Mouse (Mus musculus) liver, embryonic 11.5 days (tissue): ENCODE data around the gene Ncoa4. TPM values are rescaled to one million over a fixed set of nuclear protein-coding genes. Genes with fewer than 3 reads are reported as not detected.
"Not testable (repeated sequence)": the region's sequence is repeated elsewhere in the genome, so short reads cannot be mapped to it uniquely, and the experiment has no call there.

Experiments
- ATAC-seq: fragments of 200-750 bp; cut with Nextera tagmentation; replicated peaks from 2 replicates; pipeline ENCODE4 v1.8.0; 2017; ENCODE audit warnings: moderate number of reproducible peaks, mild to moderate bottlenecking, moderate TSS enrichment, moderate library complexity; ENCODE audit not compliant: low FRiP score
- DNase-seq: peaks from one replicate; pipeline ENCODE4 v3.0.0-alpha.2; 2017; ENCODE audit warnings: low spot score
- H3K27ac ChIP-seq: fragments of 300-500 bp; sonication (generic); 2 replicates; pipeline ENCODE4 v1.5.1; 2014; ENCODE audit warnings: mild to moderate bottlenecking, low read depth, low read length, control low read depth
- H3K27me3 ChIP-seq: fragments of 300-500 bp; sonication (generic); replicated peaks from 2 replicates; pipeline ENCODE4 v1.6.1; 2014; ENCODE audit warnings: low read length, mixed read lengths; ENCODE audit not compliant: control insufficient read depth, insufficient read depth
- H3K36me3 ChIP-seq: fragments of 300-500 bp; sonication (generic); 2 replicates; pipeline ENCODE4 v1.6.1; 2014; ENCODE audit warnings: mild to moderate bottlenecking, low read length, moderate library complexity, mixed read lengths; ENCODE audit not compliant: control insufficient read depth, insufficient read depth
- H3K4me1 ChIP-seq: fragments of 300-500 bp; sonication (generic); replicated peaks from 2 replicates; pipeline ENCODE4 v1.6.1; 2014; ENCODE audit warnings: low read length, mixed read lengths; ENCODE audit not compliant: control insufficient read depth, insufficient read depth
- H3K4me2 ChIP-seq: fragments of 300-500 bp; sonication (generic); 2 replicates; pipeline ENCODE4 v1.6.1; 2014; ENCODE audit warnings: mild to moderate bottlenecking, control low read depth, moderate library complexity
- H3K4me3 ChIP-seq: fragments of 300-500 bp; sonication (generic); 2 replicates; pipeline ENCODE4 v1.5.1; 2014; ENCODE audit warnings: low read depth, low read length, control low read depth
- H3K9ac ChIP-seq: fragments of 300-500 bp; sonication (generic); 2 replicates; pipeline ENCODE4 v1.6.1; 2014; ENCODE audit warnings: low read depth, low read length, control low read depth
- H3K9me3 ChIP-seq: fragments of 300-500 bp; sonication (generic); 2 replicates; pipeline ENCODE4 v1.6.1; 2016; ENCODE audit warnings: low read length, inconsistent platforms, mixed read lengths; ENCODE audit not compliant: control insufficient read depth
- WGBS: fragments of 180-500 bp; shearing (Covaris S2); extraction: QIAGEN DNeasy Blood & Tissue Kit; methylation state at CpG from one replicate; pipeline ENCODE4 v1.1.7; 2014; 5-methylcytosine and 5-hydroxymethylcytosine counted together
- polyA plus RNA-seq: library from polyadenylated mRNA; unstranded; fragments of >200 nt; fragmentation: Nextera tagmentation; extraction: Ambion mirVana; gene quantifications from 2 replicates; pipeline ENCODE4 v1.2.1, GENCODE M21; 2014

The Ncoa4 gene
- polyA plus RNA-seq, 1 experiment from 2014 or later = 172 TPM

DNA sequence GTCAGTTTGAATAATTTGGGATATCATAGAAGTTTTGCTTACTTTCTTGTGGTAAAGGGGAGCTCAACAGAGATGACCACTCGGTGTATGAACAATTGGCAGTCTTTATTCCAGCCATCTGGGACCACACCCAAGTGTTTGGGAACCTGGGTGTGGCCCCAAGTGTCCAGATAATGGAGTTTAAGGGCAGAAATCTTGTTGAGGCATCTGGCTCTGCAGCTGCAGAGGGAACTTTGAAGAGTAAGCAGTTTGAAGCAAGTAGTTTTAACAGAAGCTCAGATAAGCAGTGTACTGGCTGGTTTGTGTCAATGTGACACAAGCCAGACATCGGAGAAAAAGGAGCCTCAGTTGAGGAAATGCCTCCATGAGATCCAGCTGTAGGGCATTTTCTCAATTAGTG lies 25.4 kb upstream of the Ncoa4 start:
- Histone ChIP-seq H3K4me2 (peak overlapping the region; percentile 37), H3K4me3 (no peak overlapping the region), H3K36me3 (no peaks in the 10 kb centered on the region), H3K27ac (peak overlapping the region; percentile 40), H3K4me1 (peaks cover 39% of the 10 kb centered on the region), H3K9me3 (no peaks in the 10 kb centered on the region), H3K27me3 (no peaks in the 10 kb centered on the region), H3K9ac (no peak overlapping the region)
- ATAC-seq (peak; percentile 78), DNase-seq (no peak)
- 15% methylated on average over 2 of the region's 2 CpGs for WGBS

DNA sequence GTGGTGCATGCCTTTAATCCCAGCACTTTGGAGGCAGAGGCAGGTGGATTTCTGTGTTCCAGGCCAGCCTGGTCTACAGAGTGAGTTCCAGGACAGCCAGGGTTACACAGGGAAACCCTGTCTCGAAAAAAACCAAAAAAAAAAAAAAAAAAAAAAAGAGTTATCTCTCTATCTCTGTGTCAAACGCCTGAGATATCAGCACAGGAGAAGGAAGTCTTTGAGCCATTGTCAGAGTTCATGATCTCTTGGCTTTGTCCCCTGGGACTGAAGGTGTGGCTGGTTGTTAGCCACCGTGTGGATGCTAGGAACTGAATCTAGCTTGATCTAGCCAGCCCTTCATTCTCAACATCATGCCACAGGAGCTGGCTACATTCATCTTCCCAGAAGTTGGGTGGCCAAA lies 23.2 kb upstream of the Ncoa4 start:
- not testable (repeated sequence) for ATAC-seq, H3K9ac ChIP-seq, H3K27me3 ChIP-seq, H3K4me3 ChIP-seq, H3K36me3 ChIP-seq, DNase-seq, H3K4me2 ChIP-seq, H3K27ac ChIP-seq, H3K9me3 ChIP-seq
- WGBS = 37% methylated on average over 3 of the region's 3 CpGs
- H3K4me1 ChIP-seq = peaks cover 38% of the 10 kb centered on the region

GRCm38 (mm10) chr14:32140359-32140965 lies 19.2 kb upstream of the Ncoa4 start:
- Histone ChIP-seq H3K9me3 (no peaks in the 10 kb centered on the region), H3K36me3 (no peaks in the 10 kb centered on the region), H3K4me2 (no peak overlapping the region), H3K4me3 (no peak overlapping the region), H3K27me3 (no peaks in the 10 kb centered on the region), H3K9ac (no peak overlapping the region), H3K27ac (no peak overlapping the region), H3K4me1 (peaks cover 13% of the 10 kb centered on the region)
- WGBS = 53% methylated on average over 5 of the region's 5 CpGs
- DNase-seq (no peak), ATAC-seq (peak; percentile 44)

DNA sequence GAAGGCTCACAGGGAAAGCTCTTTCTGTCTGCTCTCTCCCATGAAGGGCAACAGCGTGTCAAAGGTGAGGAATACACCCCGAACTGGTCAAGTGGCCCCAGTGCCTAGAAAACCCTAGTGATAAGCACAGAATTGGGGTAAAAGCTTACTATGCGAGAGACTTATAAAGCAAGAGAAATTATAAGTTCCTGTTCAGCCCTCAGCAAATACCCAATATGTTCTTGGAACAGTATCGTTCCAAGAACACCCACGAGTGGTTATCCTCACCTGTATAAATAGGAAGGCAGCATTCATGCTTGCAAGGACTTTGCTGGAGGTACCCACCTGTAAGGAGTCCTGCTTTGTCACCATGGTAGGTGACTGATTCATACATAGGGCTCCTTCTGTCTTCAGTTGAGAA lies 17.9 kb upstream of the Ncoa4 start, which contains the start of gene Msmb:
Gene Msmb (plus strand): TSS at position 301 of the 400 bp plus-strand sequence.
- peaks cover 6% of the 10 kb centered on the region for H3K4me1 ChIP-seq
- H3K9me3 ChIP-seq = no peaks in the 10 kb centered on the region
- no peaks in the 10 kb centered on the region for H3K36me3 ChIP-seq
- H3K9ac ChIP-seq = no peak within 1 kb of the TSS
- H3K27me3 ChIP-seq = no peaks in the 10 kb centered on the region
- H3K4me2 ChIP-seq = no peak within 1 kb of the TSS
- no peak within 1 kb of the TSS for H3K27ac ChIP-seq
- ATAC-seq (no peak), DNase-seq (no peak)
- H3K4me3 ChIP-seq = no peak within 1 kb of the TSS
- WGBS = 84% methylated on average over 5 of the region's 5 CpGs

DNA sequence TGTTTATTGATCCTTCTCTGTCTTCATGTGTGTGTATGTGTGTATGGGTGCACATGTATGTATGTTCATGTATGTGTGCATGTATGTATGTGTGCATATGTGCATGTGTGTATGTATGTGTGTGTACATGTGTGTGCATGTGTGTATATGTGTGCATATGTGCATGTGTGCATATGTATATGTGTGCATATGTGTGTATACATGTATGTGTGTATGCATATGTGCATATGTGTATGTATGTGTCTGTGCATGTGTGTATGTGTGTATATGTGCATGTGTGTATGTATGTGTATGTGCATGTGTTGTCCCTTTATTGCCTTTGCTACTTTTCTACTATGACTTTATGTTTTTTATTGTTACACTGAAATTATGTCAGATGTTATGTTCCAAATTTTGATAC lies 14.9 kb upstream of the Ncoa4 start:
- Histone ChIP-seq H3K4me3 (no peak overlapping the region), H3K4me2 (no peak overlapping the region), H3K36me3 (no peaks in the 10 kb centered on the region), H3K4me1 (peaks cover 6% of the 10 kb centered on the region), H3K9ac (no peak overlapping the region), H3K27me3 (no peaks in the 10 kb centered on the region), H3K9me3 (peaks cover 6% of the 10 kb centered on the region; the same call in 1 of the 2 replicates), H3K27ac (no peak overlapping the region)
- ATAC-seq (no peak), DNase-seq (no peak)

DNA sequence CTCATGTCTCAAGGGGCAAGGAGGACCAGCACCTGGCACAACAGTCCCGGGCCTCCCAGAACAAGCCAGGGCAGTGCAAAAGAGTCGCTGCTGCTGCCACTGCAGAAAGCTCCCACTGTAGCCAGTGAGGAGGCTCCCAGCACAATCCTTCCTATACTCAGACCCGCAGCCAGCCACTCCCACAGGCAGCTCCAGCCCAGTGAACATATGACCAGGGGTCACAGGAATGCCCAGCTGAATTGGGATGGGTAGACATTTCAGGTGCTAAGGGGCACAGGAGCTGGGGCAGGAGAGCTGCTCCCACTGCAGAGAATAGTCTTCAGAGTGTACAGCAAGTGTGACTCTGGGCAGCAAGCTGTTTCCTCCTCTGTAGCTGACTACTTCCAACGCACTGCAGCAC lies 14.3 kb upstream of the Ncoa4 start:
- peaks cover 6% of the 10 kb centered on the region for H3K4me1 ChIP-seq
- no peaks in the 10 kb centered on the region for H3K36me3 ChIP-seq
- DNase-seq = no peak
- peak overlapping the region; percentile 8; the same call in 1 of the 2 replicates for H3K4me3 ChIP-seq
- 58% methylated on average over 4 of the region's 4 CpGs for WGBS
- H3K27ac ChIP-seq = peak overlapping the region; percentile 80
- H3K27me3 ChIP-seq = no peaks in the 10 kb centered on the region
- 0 out of 2 replicates have a peak, but pooled peaks have one; percentile 21 for ATAC-seq
- peak overlapping the region; percentile 49 for H3K9ac ChIP-seq
- peak overlapping the region; percentile 60 for H3K4me2 ChIP-seq
- H3K9me3 ChIP-seq = peaks cover 6% of the 10 kb centered on the region; the same call in 1 of the 2 replicates

DNA sequence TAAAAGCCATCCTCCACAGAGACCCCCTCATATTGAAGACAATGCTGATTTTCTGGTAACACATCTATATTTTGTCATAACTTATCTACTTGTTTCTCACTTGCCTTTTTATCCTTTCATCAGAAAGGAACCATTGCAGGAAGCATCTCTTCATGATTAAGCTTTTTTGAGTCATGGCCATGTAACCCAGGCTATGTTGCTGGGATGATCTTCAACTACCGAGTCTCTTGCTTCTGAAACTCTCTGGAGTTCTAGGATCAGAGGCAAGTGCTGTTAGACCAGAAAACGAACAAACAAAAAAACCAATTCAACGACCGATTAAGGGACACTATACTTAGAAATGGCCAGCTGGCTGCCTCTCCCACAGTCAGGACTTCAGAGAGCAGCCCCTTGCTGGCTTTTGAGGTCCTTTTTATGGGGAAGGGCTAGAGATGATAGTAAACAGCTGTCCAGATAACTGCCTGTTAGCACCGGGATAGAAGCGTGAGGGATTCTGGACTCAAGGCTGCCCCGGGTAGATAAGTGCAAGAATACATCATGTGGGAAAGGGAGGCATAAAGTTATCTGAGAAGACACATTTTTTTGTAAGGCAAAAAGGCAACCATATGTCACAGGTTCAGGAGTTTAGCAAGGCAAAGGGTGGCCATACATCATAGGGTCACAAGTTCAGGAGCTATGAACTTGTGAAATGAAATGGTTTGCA lies 13.7 kb upstream of the Ncoa4 start:
- Histone ChIP-seq H3K36me3 (no peaks in the 10 kb centered on the region), H3K4me2 (peak overlapping the region; percentile 60), H3K4me1 (peaks cover 6% of the 10 kb centered on the region), H3K9me3 (peaks cover 6% of the 10 kb centered on the region; the same call in 1 of the 2 replicates), H3K27me3 (no peaks in the 10 kb centered on the region), H3K27ac (peak overlapping the region; percentile 80), H3K4me3 (peak overlapping the region; percentile 8; the same call in 1 of the 2 replicates), H3K9ac (peak overlapping the region; percentile 49)
- 33% methylated on average over 7 of the region's 7 CpGs for WGBS
- DNase-seq (no peak), ATAC-seq (peak; percentile 96)

GRCm38 (mm10) chr14:32146578-32146977 lies 13.1 kb upstream of the Ncoa4 start:
- H3K9ac ChIP-seq = no peak overlapping the region
- no peaks in the 10 kb centered on the region for H3K27me3 ChIP-seq
- no peaks in the 10 kb centered on the region for H3K36me3 ChIP-seq
- H3K4me3 ChIP-seq = no peak overlapping the region
- H3K4me1 ChIP-seq = peaks cover 6% of the 10 kb centered on the region
- ATAC-seq (no peak; the same call in 1 of the 2 replicates), DNase-seq (no peak)
- H3K4me2 ChIP-seq = peak overlapping the region; percentile 3; the same call in 1 of the 2 replicates
- 50% methylated on average over 2 of the region's 2 CpGs for WGBS
- H3K9me3 ChIP-seq = peaks cover 6% of the 10 kb centered on the region; the same call in 1 of the 2 replicates
- H3K27ac ChIP-seq = peak overlapping the region; percentile 80
